Mouse (Mus musculus) midbrain, postnatal 0 days (tissue): ENCODE measurements at regions not wholly inside any gene's neighbourhood (a gene's known extent, or its start where the extent isn't known, plus 50 kb on each side); places are given as distances from the start of the nearest gene placed in this dataset.
A peak's percentile ranks its signal among the peaks of the same experiment; 100 is the strongest.

Source experiments
- ATAC-seq: fragments of 200-750 bp; cut with Nextera tagmentation; 2 replicates; pipeline ENCODE4 v1.8.0; 2017; ENCODE audit warnings: moderate number of reproducible peaks, mild to moderate bottlenecking, moderate TSS enrichment, moderate library complexity; ENCODE audit not compliant: low FRiP score
- DNase-seq: peaks from one replicate; pipeline ENCODE4 v3.0.0-alpha.2; 2015; ENCODE audit warnings: low spot score
- H3K27ac ChIP-seq: fragments of 300-500 bp; sonication (generic); 2 replicates; pipeline ENCODE4 v1.5.1; 2014; ENCODE audit warnings: low read depth, mild to moderate bottlenecking, low read length, mixed read lengths
- H3K27me3 ChIP-seq: fragments of 300-500 bp; sonication (generic); 2 replicates; pipeline ENCODE4 v1.6.1; 2014; ENCODE audit warnings: low read length, control low read depth, mixed read lengths; ENCODE audit not compliant: insufficient read depth
- H3K36me3 ChIP-seq: fragments of 300-500 bp; sonication (generic); 2 replicates; pipeline ENCODE4 v1.6.1; 2014; ENCODE audit warnings: low read length, control low read depth, mixed read lengths; ENCODE audit not compliant: insufficient read depth
- H3K4me1 ChIP-seq: fragments of 300-500 bp; sonication (generic); 2 replicates; pipeline ENCODE4 v1.6.1; 2014; ENCODE audit warnings: mild to moderate bottlenecking, control low read depth, antibody characterized with exemption, low read length, mixed read lengths; ENCODE audit not compliant: insufficient read depth
- H3K4me2 ChIP-seq: fragments of 300-500 bp; sonication (generic); 2 replicates; pipeline ENCODE4 v1.6.1; 2014; ENCODE audit warnings: low read depth, mild to moderate bottlenecking, low read length, mixed read lengths; ENCODE audit not compliant: poor library complexity, severe bottlenecking
- H3K4me3 ChIP-seq: fragments of 300-500 bp; sonication (generic); 2 replicates; pipeline ENCODE4 v1.5.1; 2014; ENCODE audit warnings: low read depth, mild to moderate bottlenecking, low read length, moderate library complexity
- H3K9ac ChIP-seq: fragments of 300-500 bp; sonication (generic); replicated peaks from 2 replicates; pipeline ENCODE4 v1.6.1; 2014; ENCODE audit warnings: mild to moderate bottlenecking, low read length, moderate library complexity, mixed read lengths; ENCODE audit not compliant: poor library complexity, severe bottlenecking
- H3K9me3 ChIP-seq: fragments of 300-500 bp; sonication (generic); 2 replicates; pipeline ENCODE4 v1.6.1; 2016; ENCODE audit warnings: low read length, control low read depth
- CTCF ChIP-seq: IDR thresholded peaks from 2 replicates; pipeline ENCODE4 v1.5.1; 2016; ENCODE audit warnings: antibody characterized with exemption, mild to moderate bottlenecking
- WGBS: fragments of 180-500 bp; shearing (Covaris S2); extraction: QIAGEN DNeasy Blood & Tissue Kit; methylation state at CpG from one replicate; pipeline ENCODE4 v1.1.7; 2014; 5-methylcytosine and 5-hydroxymethylcytosine counted together

- 72% methylated on average over 5 of the region's 5 CpGs for WGBS
- H3K27me3 ChIP-seq: no peaks in the 10 kb centered on the region
- no peak overlapping the region for H3K27ac ChIP-seq
- no peak overlapping the region for H3K9ac ChIP-seq
- TF ChIP-seq CTCF: no peak
- ATAC-seq: no peak
- H3K36me3 ChIP-seq: no peaks in the 10 kb centered on the region
- H3K4me1 ChIP-seq: no peaks in the 10 kb centered on the region
- H3K4me2 ChIP-seq: no peak overlapping the region
- no peak overlapping the region for H3K4me3 ChIP-seq
- no peak for DNase-seq
- H3K9me3 ChIP-seq: no peaks in the 10 kb centered on the region
Observed at GRCm38 (mm10) chr11:20960750-20961149, 129.9 kb upstream of the Lgalsl start.

- no peak overlapping the region for H3K9ac ChIP-seq
- no peak overlapping the region for H3K4me3 ChIP-seq
- H3K9me3 ChIP-seq: no peaks in the 10 kb centered on the region
- no peaks in the 10 kb centered on the region for H3K36me3 ChIP-seq
- H3K27me3 ChIP-seq: no peaks in the 10 kb centered on the region
- DNase-seq (no peak), ATAC-seq (no peak)
- H3K27ac ChIP-seq: no peak overlapping the region
- no peaks in the 10 kb centered on the region for H3K4me1 ChIP-seq
- H3K4me2 ChIP-seq: no peak overlapping the region
- no peak for TF ChIP-seq CTCF
- 93% methylated on average over 2 of the region's 2 CpGs for WGBS
Observed at GRCm38 (mm10) chr11:20961626-20962025, 129.5 kb upstream of the Peli1 start.

- DNase-seq (no peak), ATAC-seq (no peak)
- H3K27ac ChIP-seq: no peak overlapping the region
- no peak for TF ChIP-seq CTCF
- WGBS: 76% methylated on average over 8 of the region's 8 CpGs
- no peaks in the 10 kb centered on the region for H3K36me3 ChIP-seq
- H3K4me3 ChIP-seq: no peak overlapping the region
- H3K9me3 ChIP-seq: no peaks in the 10 kb centered on the region
- H3K4me2 ChIP-seq: no peak overlapping the region
- H3K27me3 ChIP-seq: no peaks in the 10 kb centered on the region
- H3K9ac ChIP-seq: no peak overlapping the region
- no peaks in the 10 kb centered on the region for H3K4me1 ChIP-seq
Observed at GRCm38 (mm10) chr11:20965575-20966239, 125.4 kb upstream of the Peli1 start.

GRCm38 (mm10) chr11:20967321-20967984, 123.6 kb upstream of the Peli1 start:
- Histone ChIP-seq H3K9me3 (no peaks in the 10 kb centered on the region), H3K27ac (peak overlapping the region; percentile 32; the same call in 1 of the 2 replicates), H3K4me2 (no peak overlapping the region), H3K4me3 (no peak overlapping the region), H3K9ac (no peak overlapping the region), H3K4me1 (no peaks in the 10 kb centered on the region), H3K36me3 (no peaks in the 10 kb centered on the region), H3K27me3 (no peaks in the 10 kb centered on the region)
- no peak for ATAC-seq
- no peak for DNase-seq
- 27% methylated on average over 3 of the region's 3 CpGs for WGBS
- no peak for TF ChIP-seq CTCF

- Histone ChIP-seq H3K27me3 (no peaks in the 10 kb centered on the region), H3K9me3 (no peaks in the 10 kb centered on the region), H3K27ac (no peak overlapping the region), H3K36me3 (no peaks in the 10 kb centered on the region), H3K9ac (no peak overlapping the region), H3K4me1 (no peaks in the 10 kb centered on the region), H3K4me3 (no peak overlapping the region), H3K4me2 (no peak overlapping the region)
- WGBS: 18% methylated on average over 2 of the region's 2 CpGs
- DNase-seq (no peak), ATAC-seq (no peak)
- no peak for TF ChIP-seq CTCF
Observed at GRCm38 (mm10) chr11:20968341-20968740, 122.8 kb upstream of the Peli1 start.

GRCm38 (mm10) chr11:20973141-20973540, 118.0 kb upstream of the Peli1 start:
- DNase-seq: no peak
- Histone ChIP-seq H3K4me2 (no peak overlapping the region), H3K4me3 (no peak overlapping the region), H3K9ac (no peak overlapping the region), H3K36me3 (no peaks in the 10 kb centered on the region), H3K27me3 (no peaks in the 10 kb centered on the region), H3K4me1 (no peaks in the 10 kb centered on the region), H3K27ac (no peak overlapping the region), H3K9me3 (no peaks in the 10 kb centered on the region)
- WGBS: 71% methylated on average over 3 of the region's 3 CpGs
- ATAC-seq: no peak
- TF ChIP-seq CTCF: no peak
